Mouse (Mus musculus): ENCODE results near the gene Ncf1.

Ncf1 gene

DNA sequence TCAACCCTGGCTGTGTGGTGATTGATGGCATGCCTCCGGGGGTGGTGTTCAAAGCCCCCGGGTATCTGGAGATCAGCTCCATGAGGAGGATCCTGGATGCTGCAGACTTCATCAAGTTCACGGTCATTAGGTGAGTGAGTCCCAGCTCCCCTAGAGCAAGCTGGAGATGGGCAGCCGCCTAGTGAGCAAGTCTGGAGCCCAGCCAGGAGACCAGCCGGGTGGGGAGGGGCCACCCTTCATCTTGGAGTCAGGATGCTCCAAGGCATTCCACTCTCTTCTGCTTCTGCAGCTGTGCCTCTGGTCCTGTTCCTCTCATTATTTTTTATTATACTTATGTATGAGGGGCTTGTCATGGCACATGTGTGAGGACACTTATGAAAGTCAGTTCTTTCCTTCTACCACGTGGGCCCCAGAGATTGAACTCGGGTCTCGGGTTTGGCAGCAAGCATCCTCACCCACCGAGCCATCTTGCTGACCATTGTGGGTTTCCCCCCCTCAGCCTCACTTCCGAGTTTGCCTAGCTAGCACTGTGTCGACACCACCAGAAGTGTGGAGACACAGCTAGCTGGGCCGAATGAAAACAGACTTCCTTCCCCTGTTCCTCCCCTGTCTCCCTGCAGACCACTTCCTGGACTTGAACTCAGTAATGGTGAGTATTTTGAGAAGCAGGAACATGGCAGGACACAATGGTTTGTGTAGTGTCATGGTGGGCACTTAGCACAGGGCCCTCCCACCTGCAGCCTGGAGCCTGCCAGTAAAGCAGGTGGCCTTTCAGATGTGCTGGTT lies 15.2 kb downstream of the Ncf1 start:
- DNase-seq (ENCODE audit: low read depth, low spot score): no peak

GRCm38 (mm10) chr5:134209931-134210554 lies 19.4 kb downstream of the Ncf1 start:
- no peak for DNase-seq (ENCODE audit: low read depth, low spot score)

- no peak for DNase-seq (ENCODE audit: low read depth, low spot score)
Measured at GRCm38 (mm10) chr5:134206721-134207120, 22.7 kb downstream of the Ncf1 start.

- DNase-seq (ENCODE audit: low read depth, low spot score): no peak
Measured at GRCm38 (mm10) chr5:134193664-134194063, 35.8 kb downstream of the Ncf1 start.

GRCm38 (mm10) chr5:134188571-134188970 lies 40.9 kb downstream of the Ncf1 start:
- DNase-seq (ENCODE audit: low read depth, low spot score): no peak

DNA sequence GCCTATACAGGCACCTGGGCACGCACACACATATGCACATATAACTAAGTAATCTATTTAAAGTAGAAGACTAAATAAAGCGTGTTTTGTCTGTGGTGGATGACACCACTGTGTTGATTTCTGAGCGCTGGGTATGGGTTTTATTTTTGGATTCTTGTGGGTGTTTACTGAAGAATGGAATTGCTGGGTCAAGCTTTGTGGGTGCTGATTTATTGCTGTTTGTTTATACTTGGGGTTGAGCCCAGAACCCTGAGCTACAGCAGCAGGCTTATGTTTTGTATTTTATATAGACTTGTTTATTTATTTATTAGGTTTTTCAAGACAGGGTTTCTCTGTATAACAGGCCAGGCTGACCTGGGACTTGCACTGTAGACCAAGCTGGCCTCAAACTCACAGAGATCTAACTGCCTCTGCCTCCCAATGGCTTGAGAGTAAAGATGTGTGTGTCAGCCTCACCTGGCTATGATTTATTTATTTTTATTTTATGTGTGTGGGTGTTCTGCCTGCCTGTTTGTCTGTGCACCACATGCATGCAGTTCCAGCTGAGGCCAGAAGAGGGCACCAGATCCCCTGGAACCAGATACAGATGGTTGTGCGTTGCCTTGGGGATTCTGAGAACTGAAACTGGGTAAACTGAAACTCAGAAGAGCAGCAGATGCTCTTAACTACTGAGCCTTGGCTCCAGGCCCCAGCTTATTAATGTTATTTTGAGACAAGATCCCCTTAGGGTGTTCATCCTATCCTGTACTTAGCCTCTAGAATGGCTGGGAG lies 42.3 kb downstream of the Ncf1 start:
- peak; percentile 86 for DNase-seq (ENCODE audit: low read depth, low spot score)

DNA sequence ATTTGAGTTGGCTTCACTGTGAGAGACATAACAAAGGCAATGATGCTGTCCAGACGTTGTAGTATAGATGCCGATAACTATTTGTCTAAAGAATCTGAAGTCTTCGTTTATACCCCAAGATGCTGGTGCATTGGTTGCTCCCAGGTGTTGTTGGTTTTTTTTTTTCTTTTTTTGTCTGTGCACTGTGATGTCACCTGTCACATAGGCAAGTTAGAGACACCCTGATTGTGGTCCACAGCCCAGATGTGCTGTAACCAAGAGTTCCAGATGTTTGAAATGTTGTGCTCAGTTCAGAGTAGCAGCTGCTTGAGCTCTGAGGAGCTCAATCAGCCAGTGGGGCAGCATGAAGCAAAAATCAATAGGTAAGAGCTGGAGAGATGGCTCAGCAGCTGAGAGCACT lies 43.4 kb downstream of the Ncf1 start:
- no peak for DNase-seq (ENCODE audit: low read depth, low spot score)

- DNase-seq (ENCODE audit: low read depth, low spot score): peak; percentile 99
Measured at GRCm38 (mm10) chr5:134183880-134184808, 45.3 kb downstream of the Ncf1 start, which contains the start of gene Gtf2ird2. TSS of gene Gtf2ird2 (plus strand) at chr5:134184019.

- no peak for DNase-seq (ENCODE audit: low read depth, low spot score)
Measured at GRCm38 (mm10) chr5:134183162-134183561, 46.3 kb downstream of the Ncf1 start.

GRCm38 (mm10) chr5:134182735-134183134 lies 46.7 kb downstream of the Ncf1 start:
- DNase-seq (ENCODE audit: low read depth, low spot score): no peak

DNA sequence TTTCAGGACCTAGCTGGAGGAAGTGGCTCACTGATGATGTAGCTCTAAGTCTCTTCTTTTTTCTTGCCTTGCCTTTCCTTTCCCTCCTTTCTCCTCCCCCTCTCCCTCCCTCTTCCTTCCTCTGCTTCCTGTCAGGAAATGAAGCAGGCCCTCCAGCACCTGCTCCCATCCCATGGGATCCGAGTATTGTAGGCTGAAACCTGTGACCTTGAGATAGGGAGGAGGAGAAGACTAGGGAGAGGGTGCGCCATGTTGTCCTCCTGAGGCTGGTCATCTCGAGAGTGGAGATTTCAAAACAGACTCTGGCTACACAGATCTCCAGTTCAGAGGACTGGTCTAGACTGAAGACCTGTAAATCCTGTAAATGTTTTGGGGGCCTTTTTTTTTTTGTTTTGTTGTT lies 47.3 kb downstream of the Ncf1 start:
- DNase-seq (ENCODE audit: low read depth, low spot score): peak; percentile 67

GRCm38 (mm10) chr5:134179871-134180270 lies 49.6 kb downstream of the Ncf1 start:
- DNase-seq (ENCODE audit: low read depth, low spot score): peak; percentile 85

DNA sequence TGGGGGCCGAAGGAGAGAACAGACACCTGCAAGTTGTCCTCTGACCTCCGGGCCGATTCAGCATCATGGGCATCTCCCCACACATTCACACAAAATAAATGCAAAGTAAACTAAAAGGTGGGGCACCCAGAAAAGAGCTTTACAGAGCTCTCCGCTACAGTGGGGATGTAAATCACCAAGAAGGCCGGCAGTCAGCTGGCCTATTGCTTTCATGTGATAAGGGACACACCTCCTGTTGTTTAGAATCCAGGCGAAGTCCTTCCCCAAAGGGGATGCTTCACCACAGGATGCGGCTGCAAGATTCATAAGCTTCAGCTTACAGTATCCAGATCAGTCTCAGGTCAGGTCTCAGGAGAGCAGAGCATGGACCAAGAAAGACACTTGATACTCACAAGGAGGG lies 50.9 kb downstream of the Ncf1 start:
- DNase-seq (ENCODE audit: low read depth, low spot score): peak; percentile 61

GRCm38 (mm10) chr5:134176169-134176881 lies 53.1 kb downstream of the Ncf1 start, which contains the start of gene Rcc1l:
TSS of gene Rcc1l (minus strand) at chr5:134176774.
- DNase-seq (ENCODE audit: low read depth, low spot score): peak; percentile 94

DNA sequence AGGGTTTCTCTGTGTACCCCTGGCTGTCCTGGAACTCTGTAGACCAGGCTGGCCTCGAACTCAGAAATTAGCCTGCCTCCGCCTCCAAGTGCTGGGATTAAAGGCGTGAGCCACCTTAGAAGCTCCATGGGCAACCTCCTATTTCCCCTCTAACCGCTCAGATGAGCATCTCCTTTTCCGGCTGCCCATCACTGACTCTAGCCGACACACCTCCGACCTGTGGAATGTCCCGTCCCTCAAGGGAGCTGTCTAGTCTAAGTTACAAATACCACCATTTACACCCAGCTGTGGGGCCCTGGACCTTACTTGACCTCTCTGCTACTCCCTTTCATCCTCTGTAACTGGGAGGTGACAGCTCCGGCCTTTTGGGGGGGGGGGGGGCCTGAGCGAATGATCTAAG lies 53.7 kb downstream of the Ncf1 start:
- DNase-seq (ENCODE audit: low read depth, low spot score): peak; percentile 54

DNA sequence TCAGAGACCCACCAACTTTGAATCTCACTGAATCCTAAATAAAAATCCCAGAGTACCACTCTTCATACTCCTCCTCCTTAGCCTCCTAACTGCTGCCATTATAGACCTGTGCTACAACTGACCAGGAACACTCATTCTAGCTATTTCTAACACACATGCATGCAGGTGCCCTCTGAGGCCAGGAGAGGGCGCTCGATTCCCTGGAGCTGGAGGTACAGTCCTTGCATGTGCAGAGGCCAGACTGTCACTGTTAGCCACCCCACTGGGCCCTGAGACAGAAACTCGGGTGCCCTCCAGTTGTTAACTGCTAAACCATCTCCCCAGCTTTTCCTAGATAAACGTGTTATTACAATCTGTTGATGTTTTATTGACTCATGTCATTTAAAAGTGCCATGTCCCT lies 56.2 kb downstream of the Ncf1 start:
- peak; percentile 77 for DNase-seq (ENCODE audit: low read depth, low spot score)

- DNase-seq (ENCODE audit: low read depth, low spot score): no peak
Measured at GRCm38 (mm10) chr5:134170167-134170566, 59.3 kb downstream of the Ncf1 start.

Measured in ES-CJ7 (cell line).